Mouse (Mus musculus): ENCODE results near the gene Epgn.

Gene Epgn

GRCm38 (mm10) chr5:91027164-91027563 lies at the start of gene Epgn:
TSS of gene Epgn (plus strand) at chr5:91027464.
- POLR2A ChIA-PET = no interaction called here
- CTCF ChIA-PET = no interaction called here

GRCm38 (mm10) chr5:90980297-90980696 lies 47.0 kb upstream of the Epgn start:
- POLR2A ChIA-PET = no interaction called here
- CTCF ChIA-PET = no interaction called here

- ChIA-PET POLR2A (no interaction called here), CTCF (interaction anchor here in 1 of 4 experiments (1.5 kb wide), 1 partner anchor 11 kb away, joined by 5 read pairs; no protein-coding TSS in a partner anchor)
Measured at GRCm38 (mm10) chr5:90987605-90988004, 39.7 kb upstream of the Epgn start.

- CTCF ChIA-PET = no interaction called here
- POLR2A ChIA-PET = no interaction called here
Measured at GRCm38 (mm10) chr5:90988149-90988548, 39.1 kb upstream of the Epgn start.

- ChIA-PET CTCF (no interaction called here), POLR2A (no interaction called here)
Measured at GRCm38 (mm10) chr5:90988592-90988991, 38.7 kb upstream of the Epgn start.

GRCm38 (mm10) chr5:90999942-91000341 lies 27.3 kb upstream of the Epgn start:
- CTCF ChIA-PET = no interaction called here
- POLR2A ChIA-PET = interaction anchor here in 1 of 4 experiments (0.6 kb wide), 1 partner anchor 237 kb away, joined by 4 read pairs; no protein-coding TSS in a partner anchor

GRCm38 (mm10) chr5:91015216-91015615 lies 12.0 kb upstream of the Epgn start:
- CTCF ChIA-PET = no interaction called here
- POLR2A ChIA-PET = interaction anchor here in 1 of 4 experiments (0.7 kb wide), 1 partner anchor 399 kb away, joined by 3 read pairs; no protein-coding TSS in a partner anchor

GRCm38 (mm10) chr5:91023114-91023513 lies 4.2 kb upstream of the Epgn start:
- ChIA-PET CTCF (no interaction called here), POLR2A (no interaction called here)

- CTCF ChIA-PET = no interaction called here
- POLR2A ChIA-PET = interaction anchor here in 1 of 4 experiments (0.6 kb wide), 1 partner anchor 8 kb away, joined by 3 read pairs; no protein-coding TSS in a partner anchor
Measured at GRCm38 (mm10) chr5:91027840-91028239, 576 bp downstream of the Epgn start.

GRCm38 (mm10) chr5:91030629-91031028 lies 3.4 kb downstream of the Epgn start:
- ChIA-PET CTCF (interaction anchor here in 2 of 4 experiments (0.6 to 1.0 kb wide), 2 partner anchors 79 to 277 kb away, joined by 3 read pairs; no protein-coding TSS in a partner anchor), POLR2A (no interaction called here)

- POLR2A ChIA-PET = interaction anchor here in 1 of 4 experiments (0.6 kb wide), 1 partner anchor 391 kb away, joined by 11 read pairs; no protein-coding TSS in a partner anchor
- CTCF ChIA-PET = interaction anchor here in 1 of 4 experiments (1.2 kb wide), 1 partner anchor 58 kb away, joined by 3 read pairs; no protein-coding TSS in a partner anchor
Measured at GRCm38 (mm10) chr5:91035341-91035740, 8.1 kb downstream of the Epgn start.

- CTCF ChIA-PET = no interaction called here
- POLR2A ChIA-PET = interaction anchor here in 1 of 4 experiments (0.7 kb wide), 1 partner anchor 24 kb away, joined by 3 read pairs; no protein-coding TSS in a partner anchor
Measured at GRCm38 (mm10) chr5:91036628-91037027, 9.4 kb downstream of the Epgn start.

- POLR2A ChIA-PET = no interaction called here
- CTCF ChIA-PET = interaction anchor here in 2 of 4 experiments (1.2 to 2.8 kb wide), 3 partner anchors 269 to 365 kb away, joined by 3 to 24 read pairs (median 6); partner anchors contain the start of gene Btc (in 1 of the 2)
Measured at GRCm38 (mm10) chr5:91037756-91038155, 10.5 kb downstream of the Epgn start.

GRCm38 (mm10) chr5:91038547-91038946 lies 11.3 kb downstream of the Epgn start:
- POLR2A ChIA-PET = no interaction called here
- CTCF ChIA-PET = interaction anchor here in 3 of 4 experiments (0.5 to 2.8 kb wide), 5 partner anchors 121 to 386 kb away, joined by 3 to 24 read pairs (median 5); partner anchors contain the start of gene Btc (in 1 of the 3)

- ChIA-PET POLR2A (no interaction called here), CTCF (interaction anchor here in 3 of 4 experiments (0.5 to 2.8 kb wide), 5 partner anchors 121 to 386 kb away, joined by 3 to 24 read pairs (median 5); partner anchors contain the start of gene Btc (in 1 of the 3))
Measured at GRCm38 (mm10) chr5:91038963-91039362, 11.7 kb downstream of the Epgn start.

GRCm38 (mm10) chr5:91047987-91048386 lies 20.7 kb downstream of the Epgn start:
- ChIA-PET CTCF (no interaction called here), POLR2A (no interaction called here)

GRCm38 (mm10) chr5:91048397-91048796 lies 21.1 kb downstream of the Epgn start:
- CTCF ChIA-PET = no interaction called here
- POLR2A ChIA-PET = no interaction called here

GRCm38 (mm10) chr5:91072340-91072739 lies 45.1 kb downstream of the Epgn start:
- POLR2A ChIA-PET = no interaction called here
- CTCF ChIA-PET = no interaction called here

GRCm38 (mm10) chr5:91073626-91074025 lies 46.4 kb downstream of the Epgn start:
- ChIA-PET CTCF (interaction anchor here in 1 of 4 experiments (0.9 kb wide), 1 partner anchor 59 kb away, joined by 3 read pairs; no protein-coding TSS in a partner anchor), POLR2A (no interaction called here)

GRCm38 (mm10) chr5:91074026-91074425 lies 46.8 kb downstream of the Epgn start:
- POLR2A ChIA-PET = no interaction called here
- CTCF ChIA-PET = interaction anchor here in 1 of 4 experiments (0.6 to 0.9 kb wide), 2 partner anchors 60 to 1601 kb away, joined by 3 to 4 read pairs; no protein-coding TSS in a partner anchor

- CTCF ChIA-PET = interaction anchor here in 1 of 4 experiments (0.6 to 0.9 kb wide), 2 partner anchors 60 to 1601 kb away, joined by 3 to 4 read pairs; no protein-coding TSS in a partner anchor
- POLR2A ChIA-PET = no interaction called here
Measured at GRCm38 (mm10) chr5:91074450-91074950, 47.2 kb downstream of the Epgn start, which contains the start of gene Ereg. TSS of gene Ereg (plus strand) at chr5:91074622.
